Mouse (Mus musculus): ENCODE data around the gene Ppp2r5b.

DNA sequence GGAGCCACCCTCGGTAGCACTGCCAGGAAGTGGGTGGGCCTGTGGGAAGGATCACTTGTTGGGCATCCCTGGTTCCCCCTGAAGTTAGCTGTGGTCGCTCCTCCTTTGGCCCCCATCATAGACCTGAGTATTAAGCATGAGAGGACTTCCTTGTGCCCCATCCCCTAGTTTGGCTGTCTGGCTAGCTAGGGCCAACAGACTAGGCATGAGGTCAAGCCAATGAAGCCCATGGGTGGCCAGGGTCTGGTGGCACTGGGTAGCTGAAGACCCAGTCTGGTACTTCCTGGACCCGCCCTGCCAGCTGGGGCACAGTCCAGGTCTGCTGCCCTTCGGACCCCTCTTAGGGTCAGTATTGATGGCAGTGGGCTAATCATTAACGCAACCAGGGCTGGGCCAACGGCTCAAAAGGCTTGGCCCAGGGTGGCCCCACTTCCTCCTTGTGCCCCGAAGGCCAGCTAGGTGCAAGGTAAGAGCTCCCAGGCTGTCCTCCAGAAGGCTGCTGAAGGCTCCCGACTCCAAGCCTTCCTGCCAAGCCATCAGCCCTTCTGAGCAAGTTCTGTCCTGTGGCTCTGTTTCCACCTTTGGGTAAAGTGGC, 27.3 kb upstream of the Ppp2r5b start:
- no peak for TF ChIP-seq CTCF (conservative IDR thresholded peaks at IDR 0.05; ENCODE audit: insufficient read depth, insufficient read length, low read depth, low read length)
- TF ChIP-seq POLR2A (IDR thresholded peaks at IDR 0.05; ENCODE audit: low read depth, low read length) = peak; percentile 89

All from kidney, adult 2 months (tissue).